Mouse (Mus musculus): Measurements from ENCODE around the gene Ttc28.

Ttc28 gene

GRCm38 (mm10) chr5:111179651-111180050 lies 300.0 kb downstream of the Ttc28 start:
- DNase-seq, result no peak

- DNase-seq, result no peak
These were observed 300.8 kb downstream of the Ttc28 start for GRCm38 (mm10) chr5:111180091-111181053.

GRCm38 (mm10) chr5:111181204-111181912 lies 301.8 kb downstream of the Ttc28 start:
- DNase-seq, result no peak

GRCm38 (mm10) chr5:111186600-111186999 lies 307.0 kb downstream of the Ttc28 start:
- DNase-seq, result no peak

- no peak for DNase-seq
These were observed 312.4 kb downstream of the Ttc28 start for GRCm38 (mm10) chr5:111191972-111192371.

- no peak for DNase-seq
These were observed 315.2 kb downstream of the Ttc28 start for GRCm38 (mm10) chr5:111194829-111195228.

- DNase-seq, result peak; percentile 74
These were observed 316.2 kb downstream of the Ttc28 start for GRCm38 (mm10) chr5:111195488-111196485.

- no peak for DNase-seq
These were observed 318.1 kb downstream of the Ttc28 start for GRCm38 (mm10) chr5:111197727-111198126.

- DNase-seq, result no peak
These were observed 320.7 kb downstream of the Ttc28 start for GRCm38 (mm10) chr5:111200167-111200840.

GRCm38 (mm10) chr5:111200915-111201610 lies 321.5 kb downstream of the Ttc28 start:
- peak; percentile 92 for DNase-seq

GRCm38 (mm10) chr5:111204221-111204620 lies 324.6 kb downstream of the Ttc28 start:
- DNase-seq, result peak; percentile 59

GRCm38 (mm10) chr5:111204976-111205586 lies 325.5 kb downstream of the Ttc28 start:
- DNase-seq, result peak; percentile 53

- DNase-seq, result no peak
These were observed 326.2 kb downstream of the Ttc28 start for GRCm38 (mm10) chr5:111205817-111206216.

GRCm38 (mm10) chr5:111207924-111208659 lies 328.5 kb downstream of the Ttc28 start:
- no peak for DNase-seq

GRCm38 (mm10) chr5:111208660-111208969 lies 329.0 kb downstream of the Ttc28 start:
- DNase-seq, result peak; percentile 60

GRCm38 (mm10) chr5:111213935-111214450 lies 334.4 kb downstream of the Ttc28 start:
- DNase-seq, result no peak

- DNase-seq, result no peak
These were observed 335.3 kb downstream of the Ttc28 start for GRCm38 (mm10) chr5:111214890-111215289.

- DNase-seq, result no peak
These were observed 336.1 kb downstream of the Ttc28 start for GRCm38 (mm10) chr5:111215722-111216121.

GRCm38 (mm10) chr5:111216166-111216565 lies 336.6 kb downstream of the Ttc28 start:
- no peak for DNase-seq

Data from cerebellum, adult 9-11 months (tissue).